Mouse (Mus musculus): ENCODE measurements at regions not wholly inside any gene's neighbourhood (a gene's known extent, or its start where the extent isn't known, plus 50 kb on each side); places are given as distances from the start of the nearest gene placed in this dataset.

- Histone ChIP-seq H3K9me3 (no peaks in the 10 kb centered on the region), H3K4me3 (replicated peaks) (no peak overlapping the region), H3K4me2 (no peak overlapping the region), H3K27me3 (no peaks in the 10 kb centered on the region), H3K9ac (replicated peaks) (no peak overlapping the region), H3K27ac (no peak overlapping the region), H3K36me3 (peaks cover 15% of the 10 kb centered on the region; the same call in 1 of the 2 replicates), H3K4me1 (replicated peaks) (no peaks in the 10 kb centered on the region)
- no peak for ATAC-seq (ENCODE audit: insufficient number of reproducible peaks, insufficient read depth, low FRiP score, low TSS enrichment, low read depth)
- 86% methylated on average over 6 of the region's 6 CpGs for WGBS
Measured at GRCm38 (mm10) chr4:142464066-142464465, 224.9 kb upstream of the Kazn start.

- no peak overlapping the region for H3K27ac ChIP-seq
- no peak overlapping the region for H3K9ac ChIP-seq (replicated peaks)
- H3K4me2 ChIP-seq: no peak overlapping the region
- no peaks in the 10 kb centered on the region for H3K9me3 ChIP-seq
- H3K4me3 ChIP-seq (replicated peaks): no peak overlapping the region
- peaks cover 10% of the 10 kb centered on the region; the same call in 1 of the 2 replicates for H3K36me3 ChIP-seq
- no peak for ATAC-seq (ENCODE audit: insufficient number of reproducible peaks, insufficient read depth, low FRiP score, low TSS enrichment, low read depth)
- peaks cover 2% of the 10 kb centered on the region; the same call in 1 of the 2 replicates for H3K4me1 ChIP-seq (replicated peaks)
- 90% methylated on average over 13 of the region's 13 CpGs for WGBS
- H3K27me3 ChIP-seq: no peaks in the 10 kb centered on the region
Measured at GRCm38 (mm10) chr4:142460468-142461086, 221.4 kb upstream of the Kazn start.

GRCm38 (mm10) chr4:142452614-142453013 lies 213.4 kb upstream of the Kazn start:
- Histone ChIP-seq H3K27me3 (no peaks in the 10 kb centered on the region), H3K27ac (peak overlapping the region; percentile 18; the same call in 1 of the 2 replicates), H3K4me2 (no peak overlapping the region), H3K9ac (replicated peaks) (no peak overlapping the region), H3K4me3 (replicated peaks) (no peak overlapping the region), H3K36me3 (no peaks in the 10 kb centered on the region), H3K4me1 (replicated peaks) (peaks cover 31% of the 10 kb centered on the region), H3K9me3 (no peaks in the 10 kb centered on the region)
- 34% methylated on average over 11 of the region's 11 CpGs for WGBS
- ATAC-seq (ENCODE audit: insufficient number of reproducible peaks, insufficient read depth, low FRiP score, low TSS enrichment, low read depth): peak; percentile 43; the same call in 1 of the 2 replicates

- WGBS: 88% methylated on average over 3 of the region's 3 CpGs
- H3K4me3 ChIP-seq (replicated peaks): no peak overlapping the region
- H3K4me1 ChIP-seq (replicated peaks): peaks cover 37% of the 10 kb centered on the region
- ATAC-seq (ENCODE audit: insufficient number of reproducible peaks, insufficient read depth, low FRiP score, low TSS enrichment, low read depth): no peak
- H3K36me3 ChIP-seq: no peaks in the 10 kb centered on the region
- H3K4me2 ChIP-seq: no peak overlapping the region
- H3K9ac ChIP-seq (replicated peaks): no peak overlapping the region
- no peaks in the 10 kb centered on the region for H3K9me3 ChIP-seq
- H3K27ac ChIP-seq: no peak overlapping the region
- H3K27me3 ChIP-seq: no peaks in the 10 kb centered on the region
Measured at GRCm38 (mm10) chr4:142450884-142451283, 211.7 kb upstream of the Kazn start.

GRCm38 (mm10) chr4:142449713-142450112 lies 210.5 kb upstream of the Kazn start:
- 54% methylated on average over 13 of the region's 13 CpGs for WGBS
- H3K4me2 ChIP-seq: no peak overlapping the region
- peak; percentile 23; the same call in 1 of the 2 replicates for ATAC-seq (ENCODE audit: insufficient number of reproducible peaks, insufficient read depth, low FRiP score, low TSS enrichment, low read depth)
- peak overlapping the region; percentile 83 for H3K27ac ChIP-seq
- H3K4me3 ChIP-seq (replicated peaks): no peak overlapping the region
- no peak overlapping the region for H3K9ac ChIP-seq (replicated peaks)
- H3K4me1 ChIP-seq (replicated peaks): peaks cover 32% of the 10 kb centered on the region
- H3K9me3 ChIP-seq: no peaks in the 10 kb centered on the region
- no peaks in the 10 kb centered on the region for H3K27me3 ChIP-seq
- H3K36me3 ChIP-seq: no peaks in the 10 kb centered on the region

- 72% methylated on average over 14 of the region's 14 CpGs for WGBS
- Histone ChIP-seq H3K4me1 (replicated peaks) (peaks cover 32% of the 10 kb centered on the region), H3K27ac (peak overlapping the region; percentile 83)
Measured at GRCm38 (mm10) chr4:142449198-142449702, 210.0 kb upstream of the Kazn start.

GRCm38 (mm10) chr4:142447529-142447928 lies 208.3 kb upstream of the Kazn start:
- Histone ChIP-seq H3K4me3 (replicated peaks) (no peak overlapping the region), H3K27me3 (no peaks in the 10 kb centered on the region), H3K27ac (0 out of 2 replicates have a peak overlapping the region, but pooled peaks have one; percentile 50), H3K4me1 (replicated peaks) (peaks cover 25% of the 10 kb centered on the region), H3K9ac (replicated peaks) (no peak overlapping the region), H3K9me3 (no peaks in the 10 kb centered on the region), H3K4me2 (no peak overlapping the region), H3K36me3 (no peaks in the 10 kb centered on the region)
- ATAC-seq (ENCODE audit: insufficient number of reproducible peaks, insufficient read depth, low FRiP score, low TSS enrichment, low read depth): no peak
- WGBS: 66% methylated on average over 7 of the region's 7 CpGs

More at GRCm38 (mm10) chr4:142449198-142449702, 210.0 kb upstream of the Kazn start:
- no peaks in the 10 kb centered on the region for H3K36me3 ChIP-seq
- no peaks in the 10 kb centered on the region for H3K9me3 ChIP-seq
- no peak for ATAC-seq (ENCODE audit: insufficient number of reproducible peaks, insufficient read depth, low FRiP score, low TSS enrichment, low read depth)
- no peak overlapping the region for H3K9ac ChIP-seq (replicated peaks)
- no peak overlapping the region for H3K4me3 ChIP-seq (replicated peaks)
- H3K27me3 ChIP-seq: no peaks in the 10 kb centered on the region
- H3K4me2 ChIP-seq: no peak overlapping the region

- Histone ChIP-seq H3K27me3 (no peaks in the 10 kb centered on the region), H3K4me1 (replicated peaks) (peaks cover 23% of the 10 kb centered on the region), H3K9ac (replicated peaks) (no peak overlapping the region), H3K9me3 (no peaks in the 10 kb centered on the region), H3K36me3 (no peaks in the 10 kb centered on the region), H3K27ac (no peak overlapping the region), H3K4me2 (no peak overlapping the region), H3K4me3 (replicated peaks) (no peak overlapping the region)
- WGBS: 82% methylated on average over 11 of the region's 11 CpGs
- no peak for ATAC-seq (ENCODE audit: insufficient number of reproducible peaks, insufficient read depth, low FRiP score, low TSS enrichment, low read depth)
Measured at GRCm38 (mm10) chr4:142441045-142441444, 201.8 kb upstream of the Kazn start.

- H3K9ac ChIP-seq (replicated peaks): 0 out of 2 replicates have a peak overlapping the region, but pooled peaks have one; percentile 23
- H3K9me3 ChIP-seq: no peaks in the 10 kb centered on the region
- no peaks in the 10 kb centered on the region for H3K36me3 ChIP-seq
- H3K27me3 ChIP-seq: no peaks in the 10 kb centered on the region
- WGBS: 48% methylated on average over 9 of the region's 9 CpGs
- H3K27ac ChIP-seq: no peak overlapping the region
- H3K4me3 ChIP-seq (replicated peaks): no peak overlapping the region
- no peak overlapping the region for H3K4me2 ChIP-seq
- peaks cover 23% of the 10 kb centered on the region for H3K4me1 ChIP-seq (replicated peaks)
- ATAC-seq (ENCODE audit: insufficient number of reproducible peaks, insufficient read depth, low FRiP score, low TSS enrichment, low read depth): no peak
Measured at GRCm38 (mm10) chr4:142439450-142440183, 200.4 kb upstream of the Kazn start.

GRCm38 (mm10) chr4:142424596-142424995 lies 185.4 kb upstream of the Kazn start:
- ATAC-seq (ENCODE audit: insufficient number of reproducible peaks, insufficient read depth, low FRiP score, low TSS enrichment, low read depth): no peak
- no peak overlapping the region for H3K9ac ChIP-seq (replicated peaks)
- no peak overlapping the region for H3K27ac ChIP-seq
- 81% methylated on average over 3 of the region's 3 CpGs for WGBS
- H3K27me3 ChIP-seq: no peaks in the 10 kb centered on the region
- H3K36me3 ChIP-seq: no peaks in the 10 kb centered on the region
- H3K9me3 ChIP-seq: no peaks in the 10 kb centered on the region
- no peak overlapping the region for H3K4me2 ChIP-seq
- no peak overlapping the region for H3K4me3 ChIP-seq (replicated peaks)
- no peaks in the 10 kb centered on the region for H3K4me1 ChIP-seq (replicated peaks)

- H3K27ac ChIP-seq: no peak overlapping the region
- H3K4me3 ChIP-seq (replicated peaks): no peak overlapping the region
- H3K4me1 ChIP-seq (replicated peaks): no peaks in the 10 kb centered on the region
- H3K9me3 ChIP-seq: no peaks in the 10 kb centered on the region
- ATAC-seq (ENCODE audit: insufficient number of reproducible peaks, insufficient read depth, low FRiP score, low TSS enrichment, low read depth): no peak
- H3K4me2 ChIP-seq: no peak overlapping the region
- no peak overlapping the region for H3K9ac ChIP-seq (replicated peaks)
- no peaks in the 10 kb centered on the region for H3K36me3 ChIP-seq
- 83% methylated on average over 7 of the region's 7 CpGs for WGBS
- H3K27me3 ChIP-seq: no peaks in the 10 kb centered on the region
Measured at GRCm38 (mm10) chr4:142420427-142420826, 181.2 kb upstream of the Kazn start.

All from limb, embryonic 12.5 days (tissue).